Mouse (Mus musculus): ENCODE data around the gene Cd3d.

GRCm38 (mm10) chr9:44979806-44980205, 1.8 kb upstream of the Cd3d start:
- TF ChIP-seq HCFC1 (IDR thresholded peaks at IDR 0.05; ENCODE audit: borderline replicate concordance, insufficient read depth, low read length) = no peak
- no peak for TF ChIP-seq CHD2 (IDR thresholded peaks at IDR 0.05; ENCODE audit: low read depth, low read length)

Measured in ES-E14 (cell line).